Mouse (Mus musculus) gastrocnemius, postnatal 36 days (tissue): ENCODE results near the gene Fgfr2. TPM values are rescaled to one million over a fixed set of nuclear protein-coding genes. Genes with fewer than 3 reads are reported as not detected.

Experiments used
- DNase-seq, 2 experiments: peaks; one replicate each; pipeline ENCODE4 v3.0.0; 2022
- intact Hi-C: fragments of 180-260 bp; cut with DNase I; formaldehyde crosslinking; loops from one replicate; pipeline ENCODE4 v1.15.1; 2025
- total RNA-seq, 2 experiments: library from RNA; stranded (reverse); gene quantifications; 2 replicates each; pipeline ENCODE4 v1.2.3; 2021

The Fgfr2 gene
- total RNA-seq, 2 experiments from 2014 or later, result 0.28 to 0.49 TPM

DNA sequence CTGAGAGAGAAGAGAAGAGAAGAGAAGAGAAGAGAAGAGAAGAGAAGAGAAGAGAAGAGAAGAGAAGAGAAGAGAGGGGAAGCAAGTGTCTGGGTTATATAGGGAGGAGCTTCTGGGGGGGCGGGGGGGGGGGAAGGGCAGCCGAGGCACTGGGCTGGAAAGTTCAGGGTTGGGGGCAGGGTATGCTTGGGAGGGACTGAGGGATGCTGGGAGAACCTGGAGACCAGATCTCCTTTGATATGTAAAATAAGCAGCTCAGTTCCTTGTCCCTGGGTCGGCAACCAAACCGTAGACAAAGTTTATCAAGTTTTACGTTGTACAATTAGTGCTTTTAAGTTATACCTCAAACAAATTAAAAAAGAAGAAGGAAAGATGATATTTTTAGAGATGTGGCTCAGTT, 2263.2 kb downstream of the Fgfr2 start:
- intact Hi-C loops, result no loop called here
- DNase-seq, result no peak

DNA sequence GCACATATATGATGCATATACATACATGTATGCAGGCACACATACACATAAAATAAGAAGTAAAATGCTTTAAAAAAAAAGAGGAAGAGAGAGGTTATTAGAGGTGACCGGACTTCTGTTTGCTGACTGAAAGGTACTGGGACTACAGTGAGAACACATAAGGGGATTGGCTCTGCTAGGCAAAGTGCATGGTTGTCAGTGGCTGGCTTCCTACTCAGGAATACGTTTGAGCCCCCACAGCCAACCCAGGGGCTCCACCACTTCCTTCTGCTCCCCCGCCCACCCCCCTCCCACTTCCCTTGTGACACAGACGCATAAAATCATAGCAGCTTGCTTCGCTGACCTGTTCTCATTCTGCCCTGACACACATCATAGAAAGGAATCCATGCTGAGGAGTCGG, 2265.2 kb downstream of the Fgfr2 start:
- intact Hi-C loops, result no loop called here
- no peak for DNase-seq

DNA sequence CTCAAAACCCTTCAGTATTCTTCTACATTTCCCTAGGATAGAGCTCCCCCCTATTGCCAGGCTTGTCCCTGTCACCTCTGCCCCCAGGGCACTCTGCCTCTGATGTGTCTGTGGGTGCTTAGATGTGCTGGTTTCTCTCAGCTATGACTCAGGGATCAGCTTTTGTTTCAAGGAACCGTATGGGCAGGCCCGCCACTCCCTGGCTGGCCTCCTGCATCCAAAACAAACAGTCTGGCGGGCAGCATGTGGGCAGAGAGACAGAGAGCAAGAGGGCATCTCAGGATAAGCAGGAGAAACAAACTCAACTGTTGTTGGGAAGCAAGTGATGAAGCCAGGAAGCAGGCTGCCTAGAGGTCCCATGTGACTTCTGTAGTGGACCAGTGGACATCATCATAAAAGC, 2267.5 kb downstream of the Fgfr2 start:
- intact Hi-C loops, result no loop called here
- DNase-seq, result no peak

DNA sequence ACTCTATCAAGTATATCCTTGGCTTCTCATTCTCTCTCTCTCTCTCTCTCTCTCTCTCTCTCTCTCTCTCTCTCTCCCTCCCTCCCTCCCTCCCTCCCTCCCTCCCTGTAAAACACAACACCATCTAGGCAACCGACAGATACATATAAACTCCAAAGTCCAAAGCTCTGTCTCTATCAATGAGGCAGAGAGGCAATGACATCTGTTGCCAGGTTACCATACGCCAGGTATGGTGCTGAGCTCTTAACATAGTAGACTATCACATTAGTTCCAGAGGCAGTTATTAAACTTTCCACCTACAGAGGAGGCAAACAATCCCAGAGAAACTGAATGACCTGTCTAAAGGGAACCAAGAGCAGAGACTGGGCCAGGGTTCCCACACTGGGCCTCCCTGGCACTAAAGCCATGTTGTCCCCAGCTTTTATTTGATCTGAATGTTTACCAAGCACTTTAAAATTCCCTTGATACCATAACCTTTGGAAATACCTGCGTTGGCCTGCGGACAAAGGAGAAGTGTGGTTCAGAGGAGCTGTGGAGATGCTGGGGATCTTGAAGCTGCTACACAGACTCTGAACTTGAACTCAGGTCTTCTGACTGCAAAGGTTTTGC, 2268.4 kb downstream of the Fgfr2 start:
- intact Hi-C loops, result no loop called here
- DNase-seq, result no peak

DNA sequence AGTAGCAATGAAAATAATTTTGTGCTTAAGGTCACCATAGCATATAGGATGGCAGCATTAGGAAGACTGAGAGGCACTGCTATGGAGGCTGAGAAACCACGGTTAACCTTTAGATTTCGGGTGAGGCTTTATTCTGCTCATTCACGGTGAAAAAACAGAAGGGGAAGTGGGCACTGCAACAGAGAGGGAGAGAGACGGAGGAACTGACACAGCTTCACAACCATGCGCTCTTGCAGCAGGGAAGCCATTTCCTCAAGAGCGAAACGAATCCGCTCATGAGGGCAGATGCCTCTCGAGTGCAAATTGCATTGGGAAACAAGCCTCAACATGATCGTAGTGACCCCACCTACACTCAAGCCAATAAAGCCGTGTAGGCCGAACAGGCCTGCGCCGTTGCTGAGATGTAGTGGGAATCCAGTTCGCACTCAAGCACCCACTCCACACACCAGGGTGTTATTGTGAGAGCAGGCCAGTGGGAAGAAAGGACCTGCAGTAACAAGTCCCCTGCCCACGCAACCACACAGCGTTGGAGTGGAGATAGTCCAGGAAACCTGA, 2275.9 kb downstream of the Fgfr2 start:
- DNase-seq, result no peak
- intact Hi-C loops, result no loop called here

DNA sequence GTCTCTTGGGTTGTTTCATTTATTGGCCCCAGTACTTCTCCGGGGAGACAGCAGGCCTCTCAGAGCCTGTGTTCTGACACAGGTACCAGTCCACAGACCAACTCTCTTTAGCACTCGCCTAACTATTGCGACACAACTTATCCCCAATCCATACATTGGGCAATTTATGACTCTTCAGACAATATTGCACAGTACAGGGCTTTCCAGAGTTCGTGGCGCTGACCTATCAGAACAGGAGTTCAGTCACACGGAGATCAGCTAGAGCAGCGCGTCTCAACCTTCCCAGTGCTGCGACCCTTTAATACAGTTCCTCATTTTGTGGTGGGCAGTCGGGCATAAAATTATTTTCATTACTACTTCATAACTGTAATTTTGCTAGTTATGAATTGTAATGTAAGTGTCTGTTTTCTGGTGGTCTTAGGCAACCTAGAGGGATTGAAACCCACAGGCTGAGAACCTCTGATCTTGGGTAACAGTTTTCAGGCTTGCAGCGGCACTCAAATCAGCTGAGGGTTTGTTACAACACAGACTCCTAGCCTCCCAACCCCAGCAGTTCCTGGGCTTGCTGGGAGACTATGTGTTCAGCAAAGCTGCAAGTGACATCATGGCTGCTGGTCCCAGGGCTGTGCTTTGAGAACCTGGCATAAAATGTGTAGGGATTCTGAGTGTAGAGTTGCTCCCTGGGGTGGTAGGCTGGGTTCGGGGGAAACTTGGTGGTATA, 2283.6 kb downstream of the Fgfr2 start:
- no peak for DNase-seq
- intact Hi-C loops, result no loop called here

DNA sequence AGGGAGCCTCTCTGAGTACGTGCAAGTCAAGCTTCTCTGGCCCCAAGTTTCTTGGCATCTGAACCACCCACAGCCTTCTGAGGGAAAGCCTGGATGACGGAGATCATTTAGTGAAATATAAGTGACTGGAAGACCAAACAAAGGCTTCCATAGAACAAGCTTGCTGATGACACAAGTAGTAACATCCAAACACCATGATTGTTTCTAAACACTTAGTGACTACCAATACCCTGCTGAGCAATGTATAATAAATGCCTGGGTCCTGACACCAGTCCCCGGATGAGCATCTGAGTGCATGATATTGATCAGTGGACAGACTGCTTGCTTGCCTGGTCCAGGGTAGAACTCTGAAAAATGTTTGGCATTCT, 2284.5 kb downstream of the Fgfr2 start:
- DNase-seq, result no peak
- intact Hi-C loops, result no loop called here

DNA sequence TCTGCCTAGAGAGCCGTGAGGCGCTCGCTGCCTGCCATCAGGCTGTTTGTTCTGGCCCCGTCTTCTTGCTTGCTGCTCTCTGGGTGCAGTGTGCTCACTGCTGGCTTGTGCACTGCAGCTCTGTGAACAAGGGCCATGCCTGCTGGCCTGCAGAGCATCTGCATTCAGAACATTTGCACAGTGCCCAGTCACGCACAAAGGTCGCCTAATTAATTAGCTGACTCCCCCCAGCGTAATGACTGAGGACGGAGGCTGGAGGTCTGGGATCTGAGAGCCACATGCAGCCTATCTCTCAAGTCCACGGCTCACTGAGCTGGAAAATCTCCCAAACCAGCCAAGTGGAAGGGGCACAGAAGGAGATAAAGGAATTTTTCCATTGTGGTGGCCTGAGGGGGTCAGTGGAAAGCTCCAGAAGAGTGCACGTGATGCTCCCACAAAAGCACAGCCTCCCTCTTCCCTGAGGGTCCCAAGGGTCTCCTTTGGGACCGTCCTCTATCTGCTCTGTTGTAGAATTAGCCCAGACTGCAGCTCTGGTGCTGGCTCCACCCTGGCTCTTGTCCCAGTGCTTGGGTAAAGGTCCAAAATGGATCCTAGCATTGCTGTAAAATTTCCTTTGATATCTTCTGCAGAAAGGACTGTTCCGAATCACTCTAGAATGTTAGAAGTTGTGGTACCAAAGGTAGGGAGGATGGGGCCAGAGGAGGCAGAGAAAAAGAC, 2285.1 kb downstream of the Fgfr2 start:
- no peak for DNase-seq
- intact Hi-C loops, result no loop called here

DNA sequence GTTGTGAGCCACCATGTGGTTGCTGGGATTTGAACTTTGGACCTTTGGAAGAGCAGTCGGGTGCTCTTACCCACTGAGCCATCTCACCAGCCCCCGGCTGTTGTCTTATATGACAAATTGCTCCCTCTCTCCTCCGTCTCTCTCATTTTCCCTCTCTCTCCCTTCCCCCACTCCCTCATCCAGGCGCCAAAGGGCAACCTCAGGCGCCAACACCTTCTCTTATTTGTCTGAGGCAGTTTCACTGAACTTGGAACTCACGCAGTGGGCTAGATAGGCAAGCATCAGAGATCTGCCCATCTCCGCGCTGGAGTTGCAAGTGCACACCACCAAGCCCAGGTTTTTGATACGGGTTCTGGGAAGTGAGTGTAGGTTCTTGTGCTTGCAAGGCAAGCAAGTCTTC, 2287.1 kb downstream of the Fgfr2 start:
- DNase-seq, result no peak
- intact Hi-C loops, result no loop called here

DNA sequence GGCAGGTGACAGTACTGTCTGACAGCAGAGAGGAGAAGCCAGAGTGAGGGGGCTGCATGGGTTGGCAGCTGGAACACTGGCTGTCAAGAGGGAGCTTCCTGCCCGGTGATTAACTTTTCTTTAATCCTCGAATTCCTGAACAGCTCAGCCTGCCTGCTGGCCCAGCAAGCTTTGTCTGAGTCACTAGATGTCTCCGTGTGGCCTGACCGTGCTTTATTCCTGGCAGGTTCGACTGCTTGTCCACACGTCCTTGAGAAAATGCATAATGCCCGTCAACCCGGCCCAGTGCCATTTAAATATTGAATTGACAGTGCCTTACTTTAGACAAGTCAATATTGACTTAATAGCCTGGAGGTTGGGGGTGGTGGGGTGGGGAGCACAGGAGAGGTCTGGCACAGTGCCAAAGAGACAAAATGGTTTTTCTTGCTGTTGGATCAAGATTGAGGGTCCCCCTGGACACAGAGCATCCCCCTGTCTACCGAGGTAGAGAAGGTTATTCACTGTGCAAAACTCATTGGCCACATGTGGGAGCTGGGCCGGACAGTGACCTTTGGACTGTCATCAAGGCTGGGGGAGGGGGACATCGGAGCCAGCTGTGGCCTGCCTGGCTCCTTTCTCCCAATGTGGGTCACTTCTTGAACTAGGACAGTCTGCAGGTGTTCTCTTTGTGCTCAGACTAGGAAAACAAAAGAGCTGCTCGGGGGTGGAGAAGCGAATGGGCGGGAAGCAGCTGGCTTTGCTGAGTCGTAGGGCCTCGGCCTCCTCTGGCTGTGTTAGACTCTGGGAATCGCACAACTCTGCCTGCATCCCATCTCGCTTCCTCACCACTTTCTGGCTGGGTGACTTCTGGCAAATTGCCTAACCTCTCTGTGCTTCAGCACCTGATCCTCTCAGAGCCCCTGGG, 2287.9 kb downstream of the Fgfr2 start:
- intact Hi-C loops, result no loop called here
- no peak for DNase-seq

DNA sequence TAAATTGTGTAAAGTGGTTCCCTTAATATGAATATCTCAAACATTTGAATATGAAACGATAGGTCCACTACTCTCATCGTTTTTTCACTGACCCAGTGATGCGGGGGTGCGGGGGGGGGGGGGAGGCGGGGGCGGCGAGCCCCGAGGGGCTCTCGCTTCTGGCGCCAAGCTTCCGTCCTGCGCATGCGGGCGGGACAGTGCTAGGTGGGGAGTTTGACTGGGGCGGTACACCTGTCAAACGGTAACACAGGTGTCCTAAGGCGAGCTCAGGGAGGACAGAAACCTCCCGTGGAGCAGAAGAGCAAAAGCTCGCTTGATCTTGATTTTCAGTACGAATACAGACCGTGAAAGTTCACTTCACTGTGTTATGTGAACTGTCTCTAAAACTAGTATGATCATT, 2288.9 kb downstream of the Fgfr2 start:
- DNase-seq, result no peak
- intact Hi-C loops, result no loop called here

DNA sequence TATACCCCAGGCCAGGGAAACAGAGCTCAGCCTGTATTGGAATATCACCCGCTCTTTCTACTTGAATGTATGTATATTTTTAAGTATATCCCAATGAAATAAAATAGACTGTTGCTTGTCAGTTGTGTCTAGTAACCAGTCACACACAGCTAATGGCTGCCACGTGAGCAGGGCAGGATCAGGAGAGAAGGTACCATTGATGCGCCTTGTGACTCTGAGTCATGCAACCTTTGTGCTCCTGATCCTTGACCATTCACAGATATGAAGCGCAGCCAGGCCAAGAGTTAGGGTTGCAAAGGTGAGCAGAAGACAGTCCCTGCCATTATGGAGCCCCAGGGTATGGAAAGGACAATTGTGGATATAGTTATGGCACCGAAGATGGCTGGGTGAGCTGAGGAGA, 2291.6 kb downstream of the Fgfr2 start:
- intact Hi-C loops, result no loop called here

DNA sequence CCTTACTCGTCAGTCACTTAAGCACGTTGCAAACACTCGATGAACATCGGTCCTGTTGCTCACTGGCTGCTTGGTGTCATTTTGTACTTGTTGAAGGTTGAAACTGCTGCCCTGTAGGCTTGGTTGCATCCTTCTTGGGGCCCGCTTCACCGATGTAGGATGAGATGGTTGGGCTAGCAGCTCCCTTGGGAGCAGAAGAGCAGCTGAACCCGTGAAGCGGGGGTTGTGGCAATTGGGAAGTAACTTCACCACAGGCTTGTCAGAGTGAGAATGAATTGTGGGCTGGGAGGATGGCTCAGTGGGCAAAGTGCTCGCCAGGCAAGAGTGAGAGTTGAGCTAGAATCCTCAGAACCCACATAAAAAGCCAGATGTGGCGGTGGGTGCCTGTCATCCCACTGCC, 2294.7 kb downstream of the Fgfr2 start:
- intact Hi-C loops, result loop anchor here (2.0 to 5.0 kb wide), 2 partner anchors 86 to 214 kb away; no protein-coding TSS in a partner anchor
- no peak for DNase-seq

More for the DNA sequence above, 2291.6 kb downstream of the Fgfr2 start:
- no peak for DNase-seq

DNA sequence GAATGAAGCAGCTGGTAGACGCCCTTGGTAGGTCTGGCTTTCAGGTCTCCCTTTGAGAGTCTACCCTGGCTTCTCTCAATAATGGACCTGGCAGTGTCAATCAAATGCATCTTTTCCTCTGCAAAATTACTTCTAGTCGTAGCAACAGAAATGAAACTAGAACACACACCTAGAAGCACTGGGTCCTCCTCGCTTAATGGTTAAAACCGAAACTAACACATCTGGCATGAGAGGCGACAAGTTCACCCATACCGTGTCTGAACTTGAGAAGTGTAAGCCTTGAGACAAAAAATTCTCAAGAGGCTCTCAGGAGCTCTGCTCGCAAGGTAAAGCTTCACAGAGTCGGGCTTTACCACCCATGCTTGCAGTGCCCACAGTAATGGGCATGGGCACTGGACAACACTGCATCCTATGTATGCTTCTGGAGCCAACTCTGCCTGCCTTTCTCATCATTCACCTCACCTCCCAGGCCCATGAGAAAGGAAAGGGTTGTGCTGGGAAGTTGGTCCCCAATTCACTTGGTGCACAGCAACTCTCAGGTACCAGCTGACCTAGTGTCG, 2295.2 kb downstream of the Fgfr2 start:
- intact Hi-C loops, result loop anchor here (2.0 to 5.0 kb wide), 2 partner anchors 87 to 214 kb away; no protein-coding TSS in a partner anchor
- DNase-seq, result no peak

DNA sequence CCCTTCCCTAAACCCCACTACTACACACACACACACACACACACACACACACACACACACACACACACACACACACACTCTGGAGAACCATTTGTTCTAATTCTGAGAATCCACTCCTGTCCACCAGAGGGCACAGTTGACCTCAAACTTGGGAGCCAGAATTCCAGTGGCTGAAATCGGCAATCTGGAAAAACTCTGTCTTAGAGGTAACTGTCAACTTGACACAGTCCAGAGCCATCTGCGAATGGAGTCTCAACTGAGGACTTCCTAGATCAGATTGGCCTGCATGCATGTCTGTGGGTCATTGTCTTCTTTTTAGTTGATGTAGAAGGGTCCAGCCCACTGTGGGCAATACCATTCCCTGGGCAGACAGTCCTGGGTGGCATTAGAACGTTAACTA, 2295.7 kb downstream of the Fgfr2 start:
- peak in 1 of 2 experiments; percentile 32 for DNase-seq
- intact Hi-C loops, result loop anchor here (5.0 kb wide), 1 partner anchor 215 kb away; no protein-coding TSS in a partner anchor

DNA sequence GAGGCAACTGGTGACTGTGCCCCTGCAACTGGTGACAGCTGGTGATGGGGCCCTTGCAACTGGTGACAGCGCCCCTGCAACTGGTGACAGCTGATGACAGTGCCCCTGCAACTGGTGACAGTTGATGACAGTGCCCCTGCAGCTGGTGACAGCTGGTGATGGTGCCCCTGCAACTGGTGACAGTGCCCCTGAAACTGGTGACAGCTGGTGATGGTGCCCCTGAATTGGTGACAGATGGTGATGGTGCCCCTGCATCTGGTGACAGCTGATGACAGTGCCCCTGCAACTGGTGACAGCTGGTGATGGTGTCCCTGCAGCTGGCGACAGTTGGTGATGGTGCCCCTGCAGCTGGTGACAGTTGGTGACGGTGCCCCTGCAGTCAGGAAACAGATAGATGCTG, 2296.8 kb downstream of the Fgfr2 start:
- intact Hi-C loops, result loop anchor here (5.0 kb wide), 1 partner anchor 216 kb away; no protein-coding TSS in a partner anchor
- DNase-seq, result no peak

DNA sequence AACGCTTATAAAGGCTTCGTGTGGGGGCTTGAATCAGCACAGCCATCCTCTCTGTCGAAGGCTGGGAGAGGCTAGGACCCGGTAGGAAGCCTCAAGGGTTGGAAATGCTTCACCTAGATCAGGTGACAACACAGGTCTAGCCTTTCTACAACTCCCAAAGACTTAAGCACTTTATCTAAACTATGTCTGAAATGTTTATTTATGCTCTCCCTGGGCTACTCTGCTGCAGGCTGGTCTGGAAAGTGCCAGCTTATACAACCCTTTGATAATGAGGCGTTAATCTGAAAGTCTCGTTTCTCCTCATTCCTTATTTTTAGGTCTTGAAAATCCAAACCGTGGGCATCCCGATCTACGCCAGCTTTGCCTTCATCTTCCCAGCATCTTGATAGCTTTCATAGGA, 2299.2 kb downstream of the Fgfr2 start:
- DNase-seq, result no peak

DNA sequence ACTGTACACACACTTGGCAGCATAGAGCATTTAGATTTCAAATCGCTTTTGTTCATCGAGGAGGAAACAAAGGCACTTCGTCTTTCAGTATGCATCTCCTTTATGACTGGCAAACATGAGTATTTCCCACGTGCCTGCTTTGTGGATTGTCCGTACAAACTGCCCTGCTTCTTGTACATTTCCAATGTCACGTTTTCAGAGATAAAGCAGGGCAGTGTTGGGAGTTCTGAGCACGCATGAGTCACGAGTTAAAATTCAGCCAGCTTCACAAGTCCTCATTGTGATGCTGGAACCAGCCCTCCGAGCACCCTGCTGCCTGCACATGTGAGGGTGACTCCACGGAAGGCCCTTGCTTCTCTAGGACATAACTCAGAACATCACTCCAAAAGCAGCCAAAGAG, 2303.5 kb downstream of the Fgfr2 start:
- DNase-seq, result no peak
- intact Hi-C loops, result no loop called here

More for the DNA sequence above, 2299.2 kb downstream of the Fgfr2 start:
- intact Hi-C loops, result loop anchor here (2.0 kb wide), 1 partner anchor 51 kb away; no protein-coding TSS in a partner anchor

DNA sequence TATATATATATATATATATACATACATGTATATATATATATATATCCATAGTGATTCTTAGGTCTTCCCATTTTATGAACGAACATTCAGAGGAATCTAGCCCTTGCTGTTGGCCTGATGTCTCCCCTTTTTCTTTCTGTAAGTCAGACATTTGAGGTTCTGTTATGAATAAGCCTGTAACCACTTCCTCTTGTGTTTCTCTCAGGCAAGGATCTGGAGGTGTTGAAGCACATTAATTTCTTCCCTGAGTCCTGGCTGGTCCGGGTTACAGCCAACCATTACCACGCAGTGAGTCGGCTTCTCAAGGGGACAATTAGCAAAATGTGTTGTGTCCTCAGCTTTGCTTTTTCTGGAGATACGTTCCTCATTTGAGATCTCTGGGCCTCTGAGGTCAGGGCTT, 2304.3 kb downstream of the Fgfr2 start:
- intact Hi-C loops, result no loop called here
- no peak for DNase-seq

DNA sequence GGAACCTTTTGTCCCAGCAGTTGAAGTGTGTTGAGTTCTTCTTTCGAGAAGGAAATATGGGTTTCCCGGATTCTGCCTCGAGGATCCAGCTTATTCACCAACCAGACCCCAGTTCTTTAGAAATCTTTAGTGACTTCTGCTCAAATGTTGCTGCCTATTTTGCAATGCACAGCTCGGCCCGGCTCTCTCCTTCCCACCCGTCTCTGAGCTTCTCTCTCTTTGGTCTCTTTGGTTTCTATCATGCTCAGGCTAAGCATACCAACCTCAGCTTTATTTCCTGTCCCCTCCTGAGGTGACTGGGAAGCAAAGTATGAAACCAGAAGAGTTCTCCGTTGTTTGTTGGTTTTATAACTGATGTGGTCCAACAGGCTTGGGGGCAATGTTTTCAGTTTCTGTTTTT, 2306.9 kb downstream of the Fgfr2 start:
- intact Hi-C loops, result no loop called here
- no peak for DNase-seq
